Mouse (Mus musculus) bone marrow, adult 2 months (tissue): ENCODE data around the gene Rpl14. TPM values are rescaled to one million over a fixed set of nuclear protein-coding genes. Genes with fewer than 3 reads are reported as not detected.

Experiments used
- H3K27ac ChIP-seq: fragments of 200-500 bp; 2 replicates; pipeline ENCODE4 v1.5.1; 2012; ENCODE audit warnings: low read depth, mild to moderate bottlenecking, control low read depth, inconsistent platforms, low read length; ENCODE audit not compliant: control insufficient read depth, poor library complexity, insufficient read depth
- H3K4me1 ChIP-seq: fragments of 200-500 bp; 2 replicates; pipeline ENCODE4 v1.6.1; 2011; ENCODE audit warnings: low read length; ENCODE audit not compliant: control insufficient read depth, insufficient read depth
- H3K4me3 ChIP-seq: fragments of 200-500 bp; replicated peaks from 2 replicates; pipeline ENCODE3; 2011; ENCODE audit warnings: mild to moderate bottlenecking, low read depth, low read length, control low read depth; ENCODE audit not compliant: control insufficient read depth
- CTCF ChIP-seq: fragments of 200-500 bp; IDR thresholded peaks from 2 replicates; pipeline ENCODE4 v1.5.1; 2011; ENCODE audit warnings: low read length, control low read depth; ENCODE audit not compliant: control insufficient read depth, insufficient read depth
- POLR2A ChIP-seq: fragments of 200-500 bp; IDR thresholded peaks from 2 replicates; pipeline ENCODE4 v1.6.1; 2011; ENCODE audit warnings: low read depth, mild to moderate bottlenecking, control low read depth, low read length, borderline replicate concordance; ENCODE audit not compliant: control insufficient read depth
- WGBS: fragments of 180-500 bp; shearing (Covaris S2); methylation state at CpG from one replicate; pipeline ENCODE4 v1.1.7; 2018; 5-methylcytosine and 5-hydroxymethylcytosine counted together
- polyA plus RNA-seq: library from polyadenylated mRNA; stranded (reverse); fragments of >200 nt; gene quantifications from 2 replicates; pipeline ENCODE4 v1.2.4, GENCODE M21; 2011; ENCODE audit warnings: low replicate concordance; ENCODE audit not compliant: missing spikeins, insufficient read depth, insufficient read length

Rpl14 gene
- polyA plus RNA-seq, 1 experiment, result 1,026 TPM

- TF ChIP-seq CTCF (no peak), POLR2A (no peak)
- 77% methylated on average over 12 of the region's 12 CpGs for WGBS
- no peaks in the 10 kb centered on the region for H3K4me1 ChIP-seq
- no peak overlapping the region for H3K4me3 ChIP-seq
- H3K27ac ChIP-seq, result no peak overlapping the region
These were observed 32.7 kb downstream of the Rpl14 start for GRCm38 (mm10) chr9:120603956-120604355.

- H3K4me3 ChIP-seq, result no peak overlapping the region
- no peaks in the 10 kb centered on the region for H3K4me1 ChIP-seq
- no peak overlapping the region for H3K27ac ChIP-seq
- TF ChIP-seq POLR2A (no peak), CTCF (no peak)
These were observed 39.8 kb downstream of the Rpl14 start for GRCm38 (mm10) chr9:120611055-120611454.

- TF ChIP-seq POLR2A, result no peak
- no peak for TF ChIP-seq CTCF
- no peak overlapping the region for H3K27ac ChIP-seq
- no peaks in the 10 kb centered on the region for H3K4me1 ChIP-seq
- no peak overlapping the region for H3K4me3 ChIP-seq
- WGBS, result 79% methylated on average over 6 of the region's 6 CpGs
These were observed 42.8 kb downstream of the Rpl14 start for GRCm38 (mm10) chr9:120614059-120614458.

GRCm38 (mm10) chr9:120618101-120618500 lies 46.9 kb downstream of the Rpl14 start:
- Histone ChIP-seq H3K4me1 (no peaks in the 10 kb centered on the region), H3K4me3 (no peak overlapping the region), H3K27ac (no peak overlapping the region)
- TF ChIP-seq POLR2A, result no peak
- TF ChIP-seq CTCF, result no peak
- 82% methylated on average over 6 of the region's 6 CpGs for WGBS

GRCm38 (mm10) chr9:120619347-120619708 lies 48.1 kb downstream of the Rpl14 start:
- TF ChIP-seq CTCF, result no peak
- no peak for TF ChIP-seq POLR2A
- no peak overlapping the region for H3K4me3 ChIP-seq
- H3K4me1 ChIP-seq, result no peaks in the 10 kb centered on the region; the same call in 1 of the 2 replicates
- WGBS, result 28% methylated on average over 10 of the region's 10 CpGs
- no peak overlapping the region for H3K27ac ChIP-seq

GRCm38 (mm10) chr9:120619709-120620408 lies 48.6 kb downstream of the Rpl14 start:
- TF ChIP-seq CTCF, result no peak
- TF ChIP-seq POLR2A, result no peak
- no peaks in the 10 kb centered on the region; the same call in 1 of the 2 replicates for H3K4me1 ChIP-seq
- no peak overlapping the region for H3K27ac ChIP-seq
- WGBS, result 36% methylated on average over 26 of the region's 26 CpGs
- H3K4me3 ChIP-seq, result no peak overlapping the region

- H3K4me3 ChIP-seq, result no peak overlapping the region
- no peaks in the 10 kb centered on the region; the same call in 1 of the 2 replicates for H3K4me1 ChIP-seq
- H3K27ac ChIP-seq, result no peak overlapping the region
- WGBS, result 68% methylated on average over 4 of the region's 4 CpGs
- TF ChIP-seq POLR2A (no peak), CTCF (no peak)
These were observed 49.1 kb downstream of the Rpl14 start for GRCm38 (mm10) chr9:120620409-120620745.

Other genes starting within 250 kb of the Rpl14 start
- gene Eif1b, start 79.2 kb upstream of the Rpl14 start, polyA plus RNA-seq, result 34.6 and 40.4 TPM in 2 replicates
- gene Entpd3, start 31.6 kb upstream of the Rpl14 start, polyA plus RNA-seq, result 0.56 TPM in 1 of 2 replicates, not detected in the other